Mouse (Mus musculus) right cerebral cortex, postnatal 36 days (tissue): ENCODE measurements around the gene Reps1.

Experiments used
- DNase-seq, 2 experiments: peaks; one replicate each; pipeline ENCODE4 v3.0.0; 2022; ENCODE audit warnings: low spot score in 2 of 2, mixed read lengths in 1 of 2

Gene Reps1

GRCm38 (mm10) chr10:18139615-18140014 is 84.0 kb downstream of the Reps1 start:
- DNase-seq: no peak

DNA sequence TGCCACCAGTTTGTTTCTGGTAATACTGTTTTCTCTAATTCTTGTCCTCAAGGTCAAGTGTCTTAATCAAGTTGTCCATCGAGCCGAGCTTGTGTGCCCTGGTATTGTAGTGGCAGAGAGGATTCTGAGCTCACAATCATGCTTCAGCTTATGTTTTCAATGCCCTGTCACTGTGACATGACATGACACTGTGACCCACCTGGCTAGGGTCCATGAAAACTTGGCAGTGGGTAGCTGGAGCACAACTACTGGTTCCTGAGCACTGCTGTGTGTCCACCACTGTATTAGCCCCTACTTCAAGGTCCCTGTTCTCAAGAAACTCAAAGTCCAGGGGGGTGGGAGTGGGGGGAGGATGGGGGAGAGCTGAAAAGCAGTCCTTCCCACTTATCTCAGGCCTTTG is 85.7 kb downstream of the Reps1 start:
- DNase-seq: no peak

GRCm38 (mm10) chr10:18142231-18142630 is 86.6 kb downstream of the Reps1 start:
- DNase-seq: no peak

DNA sequence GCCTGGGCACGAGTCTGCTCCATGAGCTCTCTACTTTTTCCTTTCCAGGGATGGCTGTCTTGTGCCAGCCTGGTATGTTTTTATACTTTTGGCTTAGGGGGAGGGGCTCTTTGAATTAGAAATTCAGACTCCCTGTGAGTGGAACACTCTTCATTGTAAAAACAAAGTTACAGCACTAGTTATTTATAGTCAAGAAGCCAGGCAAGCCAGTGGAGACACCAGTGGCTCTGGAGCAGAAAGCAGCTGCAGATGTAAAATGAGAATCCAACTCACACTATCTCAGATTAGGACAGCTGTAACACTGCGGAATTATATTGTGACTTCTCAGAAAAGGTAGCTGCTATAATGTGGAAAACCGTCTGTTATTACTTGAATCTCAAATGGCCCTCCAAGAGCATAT is 91.6 kb downstream of the Reps1 start:
- DNase-seq: no peak

- DNase-seq: no peak
Observed at GRCm38 (mm10) chr10:18162435-18162971, 106.8 kb downstream of the Reps1 start.
